Mouse (Mus musculus): Measurements from ENCODE around the gene Birc2. TPM values are rescaled to one million over a fixed set of nuclear protein-coding genes. Genes with fewer than 3 reads are reported as not detected.

The Birc2 gene
- total RNA-seq, 1 experiment from 2014 or later: 113 TPM

DNA sequence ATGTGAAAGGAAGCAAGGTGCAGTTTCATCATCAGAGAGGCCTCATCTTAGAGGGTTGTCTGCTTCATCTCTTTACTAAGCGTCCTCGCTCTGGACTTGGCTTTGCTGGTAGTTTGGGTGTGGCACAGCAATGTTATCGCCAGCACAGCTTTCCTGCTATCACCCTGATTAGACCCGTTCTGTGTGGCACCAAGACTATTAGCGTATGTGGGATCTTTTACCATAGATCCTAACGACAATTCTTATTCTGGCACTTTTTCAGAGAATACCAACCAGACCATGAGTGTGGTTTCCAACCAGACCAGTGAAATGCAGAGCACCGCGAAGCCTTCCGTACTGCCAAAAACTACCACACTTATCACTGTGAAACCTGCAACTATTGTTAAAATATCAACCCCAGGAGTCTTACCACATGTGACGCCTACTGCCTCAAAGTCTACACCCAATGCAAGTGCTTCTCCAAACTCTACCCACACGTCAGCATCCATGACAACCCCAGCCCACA lies 46.2 kb downstream of the Birc2 start:
- no peak for ATAC-seq (ENCODE audit: extremely low read depth, insufficient number of reproducible peaks, low FRiP score, poor library complexity, severe bottlenecking)

DNA sequence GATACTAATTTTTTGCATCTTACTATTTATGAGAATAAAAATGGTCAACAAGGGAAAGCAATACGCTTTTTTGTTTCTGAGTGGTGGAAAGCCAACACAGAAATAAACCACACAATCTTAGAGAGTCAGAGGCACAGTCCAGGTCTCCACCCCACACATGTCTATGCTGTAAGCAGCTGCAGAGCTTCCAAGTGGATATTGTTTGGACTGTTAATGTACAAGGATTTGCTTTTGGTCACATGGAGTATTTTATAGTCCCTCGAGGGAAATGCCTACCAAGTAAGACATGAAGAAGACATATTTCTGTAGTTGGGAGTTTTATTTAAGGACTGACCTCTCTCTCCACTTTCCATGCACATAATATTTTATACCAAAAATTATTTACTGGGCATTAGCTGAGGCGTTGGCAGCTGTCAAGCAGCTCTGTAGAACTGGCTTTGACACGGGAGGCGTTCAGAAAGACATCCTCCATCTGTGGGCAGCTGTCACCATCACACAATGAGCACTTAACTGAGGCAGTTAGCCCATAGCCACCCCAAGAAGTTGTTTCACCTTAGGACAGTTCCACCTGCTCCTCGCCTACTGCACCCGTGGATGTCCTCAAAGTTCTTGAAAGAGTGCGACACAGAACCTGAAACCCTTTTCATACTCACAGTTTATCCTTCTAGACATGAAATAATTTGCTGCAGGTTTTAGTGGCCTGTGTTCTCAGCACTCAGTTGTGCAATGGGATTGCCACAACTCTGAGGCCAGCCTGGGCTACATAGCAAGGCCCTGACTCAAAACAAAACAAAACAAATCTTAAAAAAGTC lies 46.9 kb downstream of the Birc2 start:
- ATAC-seq (ENCODE audit: extremely low read depth, insufficient number of reproducible peaks, low FRiP score, poor library complexity, severe bottlenecking): no peak

DNA sequence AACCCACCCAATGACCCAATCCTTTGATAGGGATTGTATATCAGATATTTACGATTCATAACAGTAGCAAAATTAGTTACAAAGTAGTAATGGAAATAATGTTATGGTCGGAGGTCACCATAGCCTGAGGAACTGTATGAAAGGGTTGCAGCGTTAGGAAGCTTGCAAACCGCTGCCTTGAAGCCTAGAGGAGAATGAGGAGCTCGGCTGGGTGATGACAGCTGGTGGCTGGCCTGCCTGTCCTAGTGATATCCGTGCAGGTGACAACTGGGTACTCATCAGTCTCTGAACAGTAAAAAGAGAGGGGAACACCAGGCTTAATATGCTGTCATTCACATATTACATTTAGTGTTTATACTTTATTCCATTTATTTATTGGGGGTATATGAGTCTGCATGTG lies 48.5 kb downstream of the Birc2 start:
- ATAC-seq (ENCODE audit: extremely low read depth, insufficient number of reproducible peaks, low FRiP score, poor library complexity, severe bottlenecking): no peak

DNA sequence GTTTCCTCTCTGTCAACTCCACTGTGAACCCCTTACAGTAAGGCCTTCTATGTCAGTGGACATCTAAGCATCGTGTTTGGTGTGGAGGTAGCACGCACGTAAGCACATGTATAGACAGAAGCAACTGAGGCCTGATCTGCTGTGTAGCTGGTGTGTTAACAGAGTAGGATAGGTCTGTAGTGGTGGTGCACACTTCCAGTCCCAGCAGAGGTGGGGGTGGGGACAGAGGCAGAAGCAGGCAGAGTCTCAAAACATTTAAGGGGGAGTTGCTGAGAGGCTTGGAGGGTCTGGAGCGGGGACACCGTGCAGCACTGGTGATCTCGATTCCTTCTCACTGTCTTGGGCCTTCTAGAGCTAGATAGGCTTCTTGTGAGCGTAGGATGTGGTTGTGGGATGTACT lies 50.8 kb downstream of the Birc2 start:
- ATAC-seq (ENCODE audit: extremely low read depth, insufficient number of reproducible peaks, low FRiP score, poor library complexity, severe bottlenecking): no peak

DNA sequence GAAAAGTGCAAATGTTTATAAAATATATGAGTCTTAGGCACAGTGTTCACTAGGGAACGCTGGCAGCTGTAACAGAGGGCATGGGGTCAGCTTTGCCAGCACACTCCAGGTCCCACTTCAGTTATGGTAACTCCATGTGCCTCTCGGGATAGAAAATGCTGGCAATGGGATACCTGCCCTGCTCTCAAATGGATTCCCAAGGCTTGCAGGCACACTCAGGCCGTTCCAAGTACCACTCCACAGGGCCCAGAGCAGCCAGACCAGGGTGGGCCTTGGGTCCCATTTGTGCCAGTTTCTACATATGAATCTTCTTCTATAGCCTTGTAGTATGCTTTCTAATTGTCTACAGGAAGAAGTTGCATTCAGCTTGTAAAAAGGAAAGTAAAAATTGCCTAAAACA lies 51.5 kb downstream of the Birc2 start:
- ATAC-seq (ENCODE audit: extremely low read depth, insufficient number of reproducible peaks, low FRiP score, poor library complexity, severe bottlenecking): no peak

DNA sequence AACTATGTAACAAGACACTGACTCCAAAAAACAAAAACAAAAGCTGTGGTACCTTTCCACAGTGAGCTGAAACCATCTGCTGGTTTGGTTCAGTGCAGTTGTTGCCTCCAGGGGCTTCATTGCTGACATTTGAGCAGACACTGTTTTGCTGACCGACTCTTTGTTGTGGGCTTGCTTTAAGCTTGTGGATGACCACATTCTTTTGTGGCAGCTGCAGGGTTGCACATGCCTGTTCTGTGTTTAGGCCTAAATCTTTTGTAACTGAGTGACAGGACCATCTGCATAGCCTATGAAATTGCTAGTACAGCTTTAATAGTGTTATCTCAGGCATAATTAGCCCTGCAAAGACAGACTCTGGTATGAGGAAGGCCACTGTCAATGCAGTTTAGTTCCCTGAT lies 52.2 kb downstream of the Birc2 start:
- no peak for ATAC-seq (ENCODE audit: extremely low read depth, insufficient number of reproducible peaks, low FRiP score, poor library complexity, severe bottlenecking)

DNA sequence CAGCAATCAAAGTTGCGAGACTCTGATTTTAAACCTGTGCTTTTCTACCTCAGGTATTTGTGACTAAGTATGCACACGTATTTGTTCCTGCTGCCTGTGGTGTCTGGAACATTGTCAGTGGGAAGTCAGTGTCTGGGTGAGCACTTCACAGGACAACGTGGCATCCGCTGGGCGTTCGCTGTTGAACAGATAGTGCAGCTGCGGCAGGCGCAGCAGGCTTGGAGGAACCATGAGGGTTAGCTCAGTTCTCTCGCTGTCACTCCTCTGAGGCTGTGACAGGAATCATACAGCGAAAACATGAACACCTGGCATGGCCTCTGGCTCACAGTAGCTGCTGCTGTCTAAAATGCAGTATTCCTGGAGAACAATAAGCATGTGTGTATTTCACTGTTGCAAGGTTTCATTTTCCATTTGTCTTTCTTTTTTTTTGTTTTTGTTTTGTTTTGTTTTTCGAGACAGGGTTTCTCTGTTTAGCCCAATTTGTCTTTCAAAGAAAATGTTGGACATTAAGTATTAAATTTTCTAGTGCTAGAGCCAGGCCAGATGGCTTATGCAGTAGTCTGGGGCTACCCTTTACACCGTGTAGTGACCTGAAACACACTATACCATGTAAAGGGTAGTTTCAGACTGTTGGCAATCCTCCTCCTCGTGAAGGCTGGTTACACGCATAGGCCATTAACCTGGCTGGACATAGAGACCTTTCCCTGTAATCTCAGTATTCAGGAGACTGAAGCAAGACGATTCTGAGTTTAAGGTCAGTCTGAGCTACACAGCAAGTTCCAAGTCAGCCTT lies 52.8 kb downstream of the Birc2 start:
- ATAC-seq (ENCODE audit: extremely low read depth, insufficient number of reproducible peaks, low FRiP score, poor library complexity, severe bottlenecking): no peak

DNA sequence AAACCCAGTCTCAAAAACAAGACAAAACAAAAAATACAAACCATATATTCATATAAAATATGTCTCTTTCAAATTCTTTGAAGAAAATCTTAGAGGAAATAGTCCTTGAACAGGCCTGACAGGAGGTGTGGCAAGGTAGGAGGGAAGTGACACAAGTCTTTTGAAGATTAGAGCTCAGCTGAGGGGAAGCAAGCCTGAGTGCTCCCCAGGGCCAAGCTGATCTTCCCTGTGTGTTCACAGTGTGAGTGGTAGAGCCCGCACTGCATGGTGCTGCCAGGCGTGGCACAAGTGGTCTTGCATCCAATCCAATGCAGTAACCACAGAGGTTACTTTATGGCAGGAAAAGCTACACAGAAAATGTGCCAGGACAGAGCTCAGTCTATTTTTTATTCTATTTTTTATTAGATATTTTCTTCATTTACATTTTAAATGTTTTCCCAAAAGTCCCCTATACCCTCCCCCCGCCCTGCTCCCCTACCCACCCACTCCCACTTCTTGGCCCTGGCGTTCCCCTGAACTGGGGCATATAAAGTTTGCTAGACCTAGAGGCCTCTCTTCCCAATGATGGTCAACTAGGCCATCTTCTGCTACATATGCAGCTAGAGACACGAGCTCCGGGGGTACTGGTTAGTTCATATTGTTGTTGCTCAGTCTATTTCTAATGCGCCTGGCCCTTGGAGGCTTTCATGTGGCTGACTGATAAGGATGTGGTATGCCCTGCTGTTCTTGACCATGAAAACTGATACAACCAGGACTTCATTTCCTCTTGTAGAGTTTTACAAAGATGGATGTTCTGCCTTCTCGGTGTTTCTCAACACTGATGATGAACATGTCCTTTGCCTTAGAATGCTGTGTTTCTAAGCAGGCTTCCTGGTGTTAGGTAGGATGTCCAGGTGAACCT lies 56.4 kb downstream of the Birc2 start:
- peak; percentile 94 for ATAC-seq (ENCODE audit: extremely low read depth, insufficient number of reproducible peaks, low FRiP score, poor library complexity, severe bottlenecking)

DNA sequence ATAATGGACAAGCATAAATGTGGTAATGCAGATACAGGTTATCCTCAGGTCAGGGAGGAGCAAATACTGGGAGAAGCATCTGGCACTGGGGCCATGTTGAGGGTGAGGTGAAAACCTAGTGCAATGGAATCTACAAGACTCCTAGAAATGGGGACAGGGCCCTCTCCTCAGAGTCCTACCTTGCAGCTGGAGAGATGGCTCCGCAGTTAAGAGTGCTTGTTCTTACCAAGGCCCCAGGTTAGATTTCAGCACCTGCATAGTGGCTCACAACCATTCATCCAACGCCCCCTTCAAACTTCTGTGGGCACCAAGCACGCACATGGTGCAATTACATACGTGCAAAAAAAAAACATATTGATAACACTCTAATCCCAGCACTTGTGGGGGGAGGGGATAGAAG lies 57.1 kb downstream of the Birc2 start:
- ATAC-seq (ENCODE audit: extremely low read depth, insufficient number of reproducible peaks, low FRiP score, poor library complexity, severe bottlenecking): no peak

DNA sequence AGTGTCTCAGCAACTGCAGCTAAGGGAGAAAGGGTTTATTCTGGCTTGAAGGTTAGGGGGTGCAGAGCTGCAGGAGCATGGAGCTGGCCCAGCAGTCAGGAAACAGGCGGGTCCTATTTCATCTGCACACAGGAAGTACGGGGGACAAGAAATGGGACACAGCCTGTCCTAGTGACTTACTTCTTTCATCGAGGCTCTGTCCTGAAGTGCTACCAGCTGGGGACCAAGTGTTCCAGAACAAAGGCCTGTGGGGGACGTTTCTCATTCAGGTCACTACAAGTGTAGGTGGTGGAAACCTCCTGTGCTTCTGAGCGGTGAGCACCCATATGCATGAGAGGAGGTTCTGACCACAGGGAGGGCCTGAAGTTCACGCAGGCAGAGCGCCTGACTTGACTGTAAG lies 58.1 kb downstream of the Birc2 start:
- no peak for ATAC-seq (ENCODE audit: extremely low read depth, insufficient number of reproducible peaks, low FRiP score, poor library complexity, severe bottlenecking)

DNA sequence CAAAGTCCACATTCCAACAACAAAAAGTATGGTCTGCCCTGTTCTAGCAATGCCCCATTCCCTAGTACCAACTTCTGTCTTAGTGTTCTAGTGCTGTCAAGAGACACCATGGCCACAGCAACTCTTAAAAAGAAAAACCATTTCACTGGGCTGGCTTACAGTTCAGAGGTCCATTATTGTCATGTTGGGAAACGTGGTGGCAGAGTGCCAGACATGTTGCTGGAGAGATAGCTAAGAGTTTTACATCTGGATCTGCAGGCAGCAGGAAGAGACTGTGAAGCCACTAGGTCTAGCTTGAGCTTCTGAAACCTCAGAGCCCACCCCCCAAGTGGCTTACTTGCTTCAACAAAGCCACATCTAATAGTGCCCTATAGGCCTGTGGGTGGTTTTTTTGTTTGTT lies 59.2 kb downstream of the Birc2 start:
- ATAC-seq (ENCODE audit: extremely low read depth, insufficient number of reproducible peaks, low FRiP score, poor library complexity, severe bottlenecking): no peak

DNA sequence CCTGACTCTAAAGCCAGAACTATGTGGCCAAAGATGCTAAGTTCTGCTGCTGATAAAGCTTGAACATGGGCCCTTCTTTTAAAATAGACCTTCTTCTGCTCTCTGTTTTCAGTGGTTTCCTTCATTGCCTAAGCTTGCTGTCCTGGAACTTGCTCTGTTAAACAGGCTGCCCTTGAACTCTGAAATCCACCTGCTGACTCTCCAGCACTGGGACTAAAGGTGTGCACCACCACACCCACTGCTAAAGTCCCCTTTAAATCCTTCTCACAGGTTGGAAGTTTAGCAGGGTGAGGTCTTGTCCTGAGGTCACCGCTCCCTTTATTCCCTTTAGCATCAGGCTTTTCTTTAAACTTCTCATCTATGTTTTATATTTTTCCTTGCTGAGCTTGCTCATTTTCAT lies 59.9 kb downstream of the Birc2 start:
- no peak for ATAC-seq (ENCODE audit: extremely low read depth, insufficient number of reproducible peaks, low FRiP score, poor library complexity, severe bottlenecking)

DNA sequence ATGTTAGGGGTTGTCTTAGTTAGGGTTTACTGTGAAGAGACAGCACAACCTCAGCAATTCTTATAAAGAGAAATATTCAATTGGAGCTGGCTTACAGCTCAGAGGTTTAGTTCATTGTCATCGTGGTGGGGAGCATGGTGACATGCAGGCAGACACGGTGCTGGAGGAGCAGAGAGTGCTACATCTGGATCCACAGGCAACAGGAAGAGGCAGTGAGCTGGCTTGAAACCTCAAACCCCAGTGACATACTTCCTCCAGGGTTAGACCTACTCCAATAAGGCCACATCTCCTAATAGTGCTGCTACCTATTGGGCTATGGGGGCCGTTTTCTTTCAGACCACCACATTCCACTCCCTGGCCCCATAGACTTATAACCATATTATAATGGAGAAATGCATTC lies 60.9 kb downstream of the Birc2 start:
- ATAC-seq (ENCODE audit: extremely low read depth, insufficient number of reproducible peaks, low FRiP score, poor library complexity, severe bottlenecking): no peak

DNA sequence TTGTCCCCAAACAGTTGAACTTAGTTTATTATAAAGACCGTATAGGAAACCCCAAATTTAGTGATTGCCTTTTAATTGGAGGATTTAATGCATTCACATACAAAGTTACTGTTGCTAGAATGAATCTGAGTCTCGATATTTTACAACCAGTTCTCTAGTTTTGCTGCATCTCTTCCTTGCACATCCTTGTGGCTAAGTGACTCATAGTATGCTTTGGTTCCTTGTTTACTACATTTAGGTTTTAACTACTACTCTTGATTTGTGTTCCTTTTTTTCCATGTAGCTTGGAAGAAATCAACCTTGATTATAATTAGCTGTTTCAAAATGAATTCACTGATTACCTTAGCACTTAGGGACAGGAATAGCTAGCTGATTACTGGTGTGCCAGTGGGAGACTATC lies 61.9 kb downstream of the Birc2 start:
- peak; percentile 28; the same call in 1 of the 2 replicates for ATAC-seq (ENCODE audit: extremely low read depth, insufficient number of reproducible peaks, low FRiP score, poor library complexity, severe bottlenecking)

DNA sequence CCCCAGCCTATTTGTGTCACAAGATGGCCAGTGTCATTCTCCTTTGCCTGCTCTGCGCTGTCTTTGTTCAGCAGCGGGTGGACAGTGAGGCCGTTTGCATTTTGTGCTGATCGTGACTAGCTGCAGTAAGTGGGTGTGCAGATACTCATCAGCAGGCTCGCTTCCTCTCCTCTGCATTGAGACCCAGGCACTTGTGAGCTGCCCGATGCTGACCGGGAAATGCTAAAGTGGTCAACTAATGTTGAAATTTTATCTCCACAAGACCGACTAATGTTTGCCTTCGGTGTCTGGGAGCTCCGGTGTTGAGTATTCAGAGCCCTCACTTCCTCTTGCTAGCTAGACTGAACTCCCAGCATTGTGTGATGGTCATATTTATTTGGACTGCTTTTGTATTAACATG lies 62.3 kb downstream of the Birc2 start:
- no peak for ATAC-seq (ENCODE audit: extremely low read depth, insufficient number of reproducible peaks, low FRiP score, poor library complexity, severe bottlenecking)

DNA sequence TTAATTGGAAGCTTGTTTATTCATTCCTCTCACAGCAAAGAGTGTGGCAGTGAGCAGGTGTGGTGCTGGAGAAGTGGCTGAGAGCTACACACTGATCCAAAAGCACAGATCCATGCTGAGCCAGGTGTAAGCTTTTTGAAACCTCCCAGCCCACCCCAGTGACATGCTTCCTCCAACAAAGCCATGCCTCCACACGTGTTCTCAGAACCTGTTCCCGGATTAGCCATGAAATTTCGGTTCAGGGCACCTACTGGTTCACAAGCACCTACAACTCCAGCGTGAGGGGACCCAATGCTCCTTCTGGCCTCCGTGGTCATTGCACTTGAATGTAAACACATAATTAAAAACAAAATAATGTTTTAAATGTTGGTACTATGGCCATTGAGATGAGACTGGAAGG lies 63.2 kb downstream of the Birc2 start:
- no peak for ATAC-seq (ENCODE audit: extremely low read depth, insufficient number of reproducible peaks, low FRiP score, poor library complexity, severe bottlenecking)

DNA sequence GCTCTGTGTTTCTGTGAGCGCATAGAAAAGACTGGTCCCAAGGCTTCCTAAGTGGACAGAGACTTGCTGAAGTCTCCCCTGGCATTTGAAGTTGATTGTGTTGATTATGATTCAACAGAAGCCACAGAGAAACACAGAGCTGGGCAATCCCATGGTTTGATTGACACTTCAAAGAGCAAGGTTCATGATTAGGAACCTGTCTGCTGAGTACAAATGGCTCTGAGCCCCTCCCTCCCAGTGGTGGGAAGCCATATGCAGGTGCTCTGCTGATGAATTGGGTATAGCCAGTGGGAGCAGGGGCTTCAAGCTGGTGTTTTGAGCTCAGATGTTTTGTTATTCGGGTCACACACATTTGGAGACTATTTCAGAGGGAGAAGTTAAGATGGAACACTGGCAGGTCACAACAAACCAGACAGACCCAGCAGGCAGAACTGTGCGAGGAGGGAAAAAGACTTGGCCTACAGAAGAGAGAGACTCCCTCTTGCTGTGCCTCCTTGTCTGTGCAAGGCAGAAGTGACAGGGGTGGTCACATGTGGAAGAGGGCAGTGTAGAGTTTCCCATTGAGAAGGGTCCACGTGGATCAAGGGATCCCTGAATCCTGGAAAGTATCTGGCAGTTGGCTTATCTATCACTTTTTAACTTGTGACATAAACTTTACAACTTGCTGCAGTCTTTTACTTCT lies 64.0 kb downstream of the Birc2 start:
- no peak for ATAC-seq (ENCODE audit: extremely low read depth, insufficient number of reproducible peaks, low FRiP score, poor library complexity, severe bottlenecking)

DNA sequence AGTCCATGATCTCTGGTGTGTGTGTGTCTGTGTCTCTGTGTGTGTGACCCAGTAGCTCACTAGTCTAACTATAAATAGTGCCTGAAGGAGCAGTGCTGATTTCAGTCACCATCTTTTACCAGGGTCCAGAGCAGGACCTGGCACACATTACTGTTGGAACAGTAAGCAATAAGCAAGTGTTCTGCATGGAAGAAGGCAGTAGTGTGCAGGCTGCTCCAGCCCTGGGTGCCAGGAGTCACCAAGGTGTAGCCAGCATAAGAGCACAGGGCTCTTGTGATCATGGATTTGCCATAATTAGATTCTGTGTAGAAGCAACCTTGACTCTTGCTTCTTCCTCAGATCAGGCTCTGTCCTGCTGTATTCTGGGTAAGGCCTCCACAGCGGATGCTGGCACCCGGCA lies 64.5 kb downstream of the Birc2 start:
- no peak for ATAC-seq (ENCODE audit: extremely low read depth, insufficient number of reproducible peaks, low FRiP score, poor library complexity, severe bottlenecking)

DNA sequence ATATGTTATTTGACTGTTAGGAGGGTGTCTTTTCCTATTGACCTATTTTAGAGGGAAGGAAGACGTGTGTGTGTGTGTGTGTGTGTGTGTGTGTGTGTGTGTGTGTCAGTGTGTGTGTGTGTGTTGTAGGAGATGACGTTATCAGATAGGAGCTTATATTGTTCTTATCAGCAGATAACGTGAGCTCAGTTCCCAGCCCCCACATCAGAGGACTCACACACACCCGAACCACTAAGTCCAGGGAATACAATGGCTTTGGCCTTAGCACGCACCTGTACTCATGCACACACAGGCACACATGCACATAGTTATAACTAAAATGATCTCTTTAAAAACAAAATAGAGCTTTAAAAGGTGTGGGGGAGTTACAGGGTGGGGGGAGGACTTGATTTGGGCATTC lies 67.4 kb downstream of the Birc2 start:
- no peak for ATAC-seq (ENCODE audit: extremely low read depth, insufficient number of reproducible peaks, low FRiP score, poor library complexity, severe bottlenecking)

Data from neutrophil, adult 5-6 weeks (primary cell).